Mouse (Mus musculus): ENCODE measurements around the gene Slc41a2.

DNA sequence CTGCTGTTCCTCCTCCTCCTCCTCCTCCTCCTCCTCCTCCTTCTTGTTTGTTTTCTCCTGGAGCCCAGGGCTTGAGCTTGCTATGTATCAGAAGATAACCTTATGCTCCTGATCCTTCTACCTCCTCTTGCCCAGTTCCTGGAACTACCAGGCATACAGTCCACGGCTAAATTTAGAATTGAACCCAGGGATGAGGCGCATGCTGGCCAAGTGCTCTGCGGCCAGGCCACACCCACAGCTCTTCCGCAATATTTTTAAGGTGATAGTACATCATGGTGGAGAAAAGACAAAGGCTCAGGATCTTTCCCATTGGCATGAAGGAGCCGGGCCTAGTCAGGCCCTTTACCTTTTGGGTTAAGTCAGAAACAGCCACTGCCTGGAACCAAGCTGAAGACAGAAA is 139.0 kb downstream of the Slc41a2 start:
- no peak for TF ChIP-seq CTCF (IDR thresholded peaks at IDR 0.05; ENCODE audit: low read depth, low read length)
- TF ChIP-seq GATA1 (IDR thresholded peaks at IDR 0.05; ENCODE audit: borderline replicate concordance, low read length), result no peak
